Mouse (Mus musculus) kidney, postnatal 4 days (tissue): Measurements from ENCODE around the gene Tmem25.

Experiments used
- DNase-seq, 2 experiments: peaks; one replicate each; pipeline ENCODE4 v3.0.0; 2021; ENCODE audit warnings: mixed read lengths in 2 of 2

Gene Tmem25

GRCm38 (mm10) chr9:44799102-44799957, at the start of gene Tmem25:
TSS of gene Tmem25 (minus strand) at chr9:44799307.
- peak; percentile 89 to 94 for DNase-seq

GRCm38 (mm10) chr9:44847446-44847845, 48.3 kb upstream of the Tmem25 start:
- no peak for DNase-seq

- peak in 1 of 2 experiments; percentile 22 for DNase-seq
Observed at GRCm38 (mm10) chr9:44841241-44841640, 42.1 kb upstream of the Tmem25 start.

- peak; percentile 84 for DNase-seq
Observed at GRCm38 (mm10) chr9:44836439-44836838, 37.3 kb upstream of the Tmem25 start.

- peak; percentile 36 to 45 for DNase-seq
Observed at GRCm38 (mm10) chr9:44832356-44832755, 33.2 kb upstream of the Tmem25 start.

- DNase-seq = no peak
Observed at GRCm38 (mm10) chr9:44830506-44830905, 31.4 kb upstream of the Tmem25 start.

- no peak for DNase-seq
Observed at GRCm38 (mm10) chr9:44828944-44829343, 29.8 kb upstream of the Tmem25 start.

GRCm38 (mm10) chr9:44826660-44827059, 27.6 kb upstream of the Tmem25 start:
- DNase-seq = no peak

GRCm38 (mm10) chr9:44819920-44820827, 21.1 kb upstream of the Tmem25 start:
- no peak for DNase-seq

- DNase-seq = no peak
Observed at GRCm38 (mm10) chr9:44817522-44817921, 18.4 kb upstream of the Tmem25 start.

- no peak for DNase-seq
Observed at GRCm38 (mm10) chr9:44814179-44814578, 15.1 kb upstream of the Tmem25 start.

- DNase-seq = peak; percentile 41 to 63
Observed at GRCm38 (mm10) chr9:44810316-44810715, 11.2 kb upstream of the Tmem25 start.

- DNase-seq = no peak
Observed at GRCm38 (mm10) chr9:44807778-44808177, 8.7 kb upstream of the Tmem25 start.

- no peak for DNase-seq
Observed at GRCm38 (mm10) chr9:44807141-44807540, 8.0 kb upstream of the Tmem25 start.

- DNase-seq = no peak
Observed at GRCm38 (mm10) chr9:44805536-44805935, 6.4 kb upstream of the Tmem25 start.

- peak in 1 of 2 experiments; percentile 28 for DNase-seq
Observed at GRCm38 (mm10) chr9:44804678-44805077, 5.6 kb upstream of the Tmem25 start.

- peak; percentile 63 to 77 for DNase-seq
Observed at GRCm38 (mm10) chr9:44802808-44803450, 3.8 kb upstream of the Tmem25 start, which contains the start of gene Ttc36. TSS of gene Ttc36 (minus strand) at chr9:44803072.

GRCm38 (mm10) chr9:44801669-44802068, 2.6 kb upstream of the Tmem25 start:
- DNase-seq = peak in 1 of 2 experiments; percentile 16

GRCm38 (mm10) chr9:44799958-44800324, 834 bp upstream of the Tmem25 start:
- no peak for DNase-seq

GRCm38 (mm10) chr9:44798298-44798697, 809 bp downstream of the Tmem25 start:
- DNase-seq = no peak

- no peak for DNase-seq
Observed at GRCm38 (mm10) chr9:44792842-44793241, 6.3 kb downstream of the Tmem25 start.

- peak; percentile 96 to 98 for DNase-seq
Observed at GRCm38 (mm10) chr9:44772750-44773651, 26.1 kb downstream of the Tmem25 start.
